Mouse (Mus musculus) lung, postnatal 36 days (tissue): ENCODE data around the gene Prr7.
"Not testable (repeated sequence)": the region's sequence is repeated elsewhere in the genome, so short reads cannot be mapped to it uniquely, and the experiment has no call there.

ENCODE experiments used
- DNase-seq: peaks from one replicate; pipeline ENCODE4 v3.0.0; 2022; ENCODE audit warnings: mixed read lengths

Prr7 gene

DNA sequence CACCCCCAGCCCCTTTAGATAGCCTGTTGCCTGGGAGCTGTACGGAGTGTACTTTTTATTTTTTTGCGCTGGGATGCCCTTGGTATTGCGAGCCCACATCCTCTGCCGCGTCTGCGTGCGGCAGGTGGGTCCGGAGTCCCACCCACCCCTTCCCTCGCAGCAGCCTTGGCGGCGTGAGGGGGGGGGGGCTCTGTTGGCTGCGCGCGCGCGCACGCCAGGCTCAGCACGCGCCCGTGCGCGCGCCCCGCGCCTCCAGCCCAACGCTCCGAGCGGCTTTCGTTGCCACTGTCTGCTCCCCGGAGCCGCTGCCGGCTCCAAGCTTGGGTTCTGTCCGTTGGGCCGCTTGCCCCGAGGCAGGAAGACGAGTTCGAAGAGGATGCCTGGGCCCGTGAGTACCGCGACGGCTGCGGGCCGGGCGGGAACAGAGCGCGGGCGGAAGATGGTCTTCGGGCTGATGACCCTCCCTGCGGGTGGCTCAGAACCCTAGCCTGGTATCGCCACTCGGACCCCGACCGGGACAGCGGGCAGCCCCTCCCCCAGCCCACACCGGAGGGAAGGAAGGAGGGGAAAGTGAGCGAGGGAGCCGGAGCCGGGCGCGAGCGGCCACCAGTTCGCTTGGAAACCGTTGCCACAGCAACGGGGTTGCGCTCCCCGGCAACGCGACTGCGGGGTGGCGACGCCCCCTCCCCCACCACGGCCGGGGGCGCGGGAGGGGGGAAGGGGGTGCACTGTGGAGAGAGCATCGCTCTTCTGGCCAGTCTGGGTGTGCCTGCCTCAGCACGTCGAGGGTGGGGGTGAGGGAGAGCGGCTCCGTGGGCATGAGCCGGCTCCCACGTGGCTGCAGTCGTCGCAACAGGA is at the start of gene Prr7:
Prr7 (plus strand) TSS at position 241 of the 858 bp plus-strand sequence.
- DNase-seq: peak; percentile 31

DNA sequence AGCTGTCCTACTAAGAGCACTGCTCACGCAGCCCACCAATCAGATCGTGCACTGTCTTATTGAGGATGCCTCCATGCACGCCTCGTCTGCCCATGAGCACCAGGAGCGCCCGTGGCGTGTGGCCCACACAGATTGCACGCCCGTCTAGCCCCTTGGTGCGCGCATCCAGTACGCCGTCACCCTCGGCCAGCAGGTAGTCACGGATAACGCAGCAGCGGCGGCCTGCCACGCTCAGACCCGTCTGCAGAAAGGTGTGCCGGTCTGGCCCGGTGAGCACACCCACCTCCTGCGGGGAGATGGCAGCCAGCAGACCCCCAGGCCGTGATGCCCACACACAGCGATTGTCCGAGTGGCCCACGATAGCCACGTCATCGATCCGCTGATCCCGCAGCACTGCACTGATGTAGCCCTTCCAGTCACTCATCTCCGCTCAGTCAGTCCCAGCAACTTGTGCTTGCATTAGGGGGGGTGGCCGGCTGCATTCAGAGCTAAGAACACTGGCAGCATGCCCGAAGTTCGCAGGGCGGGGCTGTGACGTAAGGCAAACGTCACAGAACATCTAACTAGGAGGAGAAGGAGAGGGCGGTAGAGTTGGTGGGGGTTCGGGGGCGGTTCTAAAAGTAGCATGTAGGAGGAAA is 49.2 kb upstream of the Prr7 start, which contains the start of gene Pfn3:
Pfn3 (minus strand) TSS at position 490 of the 638 bp plus-strand sequence.
- peak; percentile 59 for DNase-seq

DNA sequence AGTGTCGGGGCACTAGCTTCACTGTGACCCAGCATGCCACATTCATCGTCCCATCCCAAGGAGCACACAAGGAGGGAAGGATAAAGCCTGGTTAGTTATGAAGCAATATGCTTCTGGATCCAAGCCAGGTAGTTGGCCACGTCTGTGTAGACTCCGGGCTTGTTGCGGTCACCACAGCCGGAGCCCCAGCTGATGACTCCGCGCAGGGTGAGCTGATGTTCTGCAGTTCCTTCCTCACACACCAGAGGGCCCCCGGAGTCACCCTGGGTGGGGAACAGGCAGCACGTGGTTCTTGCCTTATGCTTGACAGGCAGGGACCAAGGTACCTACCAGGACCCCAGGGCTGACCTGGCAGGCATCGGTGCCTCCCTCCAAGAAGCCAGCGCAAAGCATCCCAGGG is 46.1 kb upstream of the Prr7 start:
- peak; percentile 93 for DNase-seq

DNA sequence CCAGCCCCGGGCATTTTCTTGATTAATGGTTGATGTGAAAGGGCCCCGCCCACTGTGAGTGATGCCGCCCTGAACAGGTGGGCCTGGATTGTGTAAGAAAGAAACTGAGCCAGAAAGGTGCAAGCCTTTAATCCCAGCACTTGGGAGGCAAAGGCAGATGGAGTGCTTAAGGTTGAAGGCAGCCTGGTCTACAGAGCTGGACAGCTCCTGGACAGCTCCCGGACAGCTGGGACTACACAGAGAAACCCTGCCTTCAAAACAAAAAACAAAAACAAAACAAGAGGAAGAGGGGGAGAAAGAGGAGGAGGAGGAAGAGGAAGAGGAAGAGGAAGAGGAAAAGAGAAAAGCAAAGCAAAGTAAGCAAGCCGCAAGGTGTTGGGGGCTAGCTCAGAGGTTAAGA is 44.9 kb upstream of the Prr7 start:
- no peak for DNase-seq

DNA sequence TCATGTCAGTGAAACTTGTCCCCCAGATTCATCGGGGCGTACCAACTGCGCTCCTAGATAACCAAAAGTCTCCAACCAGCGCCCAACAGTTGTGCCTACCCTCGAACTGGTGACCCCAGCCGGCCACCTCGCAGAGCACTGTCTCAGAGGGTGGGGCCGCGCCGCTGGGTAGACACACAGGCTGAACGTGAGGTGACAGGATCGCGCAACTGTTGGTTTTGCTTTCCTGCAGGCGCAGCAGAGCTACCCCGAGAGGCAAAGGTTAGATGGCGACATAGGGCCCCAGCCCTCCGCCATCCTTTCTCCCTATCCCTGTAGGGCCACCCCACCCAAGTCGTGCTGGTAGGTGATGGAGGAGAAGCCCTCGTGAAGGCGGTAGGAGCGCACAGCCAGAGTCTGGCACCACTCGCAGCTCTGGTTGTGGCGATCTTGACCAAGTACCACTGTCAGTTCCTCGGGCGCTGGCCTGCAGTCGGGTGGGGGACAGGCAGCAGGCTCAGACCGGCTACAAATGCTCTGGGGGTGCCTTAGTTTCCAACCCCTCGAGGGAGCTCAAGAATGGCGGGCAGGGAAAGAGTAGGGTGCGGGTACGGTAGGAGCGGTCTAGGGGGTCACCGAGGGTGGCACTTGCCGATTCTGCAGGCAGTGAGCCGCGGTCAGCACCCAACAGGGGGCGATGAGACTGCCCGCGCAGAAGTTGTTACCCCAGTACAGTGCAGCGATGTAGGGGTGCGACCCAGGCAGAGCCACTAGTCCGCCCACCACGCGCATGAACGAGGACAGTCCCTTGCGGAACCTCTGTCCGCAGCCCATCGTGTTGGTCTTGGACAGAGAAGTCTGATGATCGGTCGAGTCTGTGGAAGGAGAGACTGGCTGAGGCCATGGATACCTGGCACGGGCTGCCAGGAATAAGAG is 43.8 kb upstream of the Prr7 start:
- no peak for DNase-seq

DNA sequence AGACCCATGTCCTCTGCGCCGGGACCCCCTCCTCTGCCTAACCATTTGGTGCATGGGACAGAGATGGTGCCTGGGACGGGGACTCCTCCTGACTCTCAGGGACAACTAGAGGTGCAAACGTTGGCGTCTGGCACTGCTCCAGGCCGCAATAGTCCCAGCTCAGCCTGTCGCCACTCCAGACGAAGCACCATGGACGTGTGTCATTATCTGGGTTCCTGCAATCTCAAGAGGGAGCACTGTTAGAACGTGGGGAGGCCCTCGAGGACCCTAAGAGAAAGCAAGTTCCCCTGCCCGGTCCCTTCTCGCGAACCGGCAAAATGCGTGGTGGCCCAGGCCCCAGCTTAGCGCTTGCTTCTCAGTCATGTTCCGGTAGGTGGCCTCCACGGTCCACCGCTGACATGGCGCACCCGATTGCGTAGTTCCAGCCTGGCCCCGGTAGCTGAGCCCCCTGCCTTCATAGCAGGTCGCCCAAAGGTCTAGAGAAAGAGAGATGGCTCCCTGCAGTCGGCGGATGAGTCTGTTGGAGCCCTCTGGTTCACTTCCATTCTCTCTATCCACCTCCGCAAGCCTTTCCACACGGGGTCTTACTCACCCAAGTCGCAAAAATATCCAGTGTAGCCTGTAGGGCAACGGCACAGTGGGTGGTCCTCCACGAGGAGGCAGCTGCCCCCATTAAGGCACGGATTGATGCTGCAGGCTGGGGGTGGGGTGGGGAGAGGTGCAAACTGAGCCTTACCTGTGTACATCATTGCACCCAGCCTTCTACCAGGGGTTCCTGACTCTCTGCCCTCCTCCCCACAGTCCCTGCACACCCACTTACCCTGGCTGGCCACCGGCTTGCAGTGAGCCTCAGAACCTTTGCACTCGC is 42.9 kb upstream of the Prr7 start:
- DNase-seq: peak; percentile 78

DNA sequence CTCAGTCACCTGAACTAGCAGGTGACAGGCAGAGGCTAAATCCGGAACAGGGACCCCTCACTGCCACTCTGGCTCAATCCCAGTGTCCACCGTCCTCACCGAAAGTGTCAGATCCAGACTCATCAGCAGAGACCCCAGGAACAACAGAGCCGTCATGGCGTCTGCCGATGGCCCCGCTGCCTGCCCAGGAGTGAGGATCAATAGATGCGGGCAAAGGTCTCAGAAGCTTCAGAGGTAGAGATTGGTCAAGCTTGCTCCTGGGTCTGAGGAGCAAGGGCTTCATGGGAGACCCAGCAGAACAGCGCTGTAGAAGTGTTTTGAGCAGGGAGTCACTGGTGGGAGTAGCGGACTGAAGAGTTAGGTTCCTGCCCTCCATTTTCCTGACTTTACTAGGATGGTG is 37.5 kb upstream of the Prr7 start, which contains the start of gene F12:
F12 (minus strand) TSS at position 181 of the 400 bp plus-strand sequence.
- no peak for DNase-seq

DNA sequence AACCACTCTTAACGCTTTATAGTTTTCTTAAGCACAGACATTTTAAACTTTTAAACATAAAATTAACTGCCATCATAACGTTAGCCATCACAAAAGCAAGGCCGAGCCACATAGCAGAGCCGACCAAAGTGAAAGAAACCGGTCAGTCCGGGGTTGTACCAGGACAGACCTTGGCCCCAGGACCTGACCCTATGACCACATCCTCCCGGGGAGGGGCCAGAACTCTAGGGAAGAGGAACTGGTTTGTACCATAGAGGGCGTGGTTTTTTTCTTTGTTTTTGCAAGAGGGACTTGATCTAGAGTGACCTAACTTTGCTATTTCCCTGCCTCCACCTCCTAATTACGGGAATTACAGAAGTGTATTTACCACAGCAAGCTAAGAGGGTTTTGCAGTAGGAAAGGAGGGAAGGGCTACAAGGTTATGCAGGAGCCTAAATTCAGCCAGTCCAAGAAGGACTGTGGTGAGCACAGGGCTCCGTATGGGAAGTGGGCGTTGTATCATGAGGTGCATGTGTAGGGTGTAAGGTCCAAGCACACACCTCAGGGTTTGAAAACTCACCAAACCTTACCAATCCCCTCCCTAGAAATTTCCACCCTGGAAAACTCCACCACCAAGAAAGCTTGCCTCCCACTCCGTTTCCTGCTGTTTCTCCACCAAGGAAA is 34.7 kb upstream of the Prr7 start:
- DNase-seq: peak; percentile 93

DNA sequence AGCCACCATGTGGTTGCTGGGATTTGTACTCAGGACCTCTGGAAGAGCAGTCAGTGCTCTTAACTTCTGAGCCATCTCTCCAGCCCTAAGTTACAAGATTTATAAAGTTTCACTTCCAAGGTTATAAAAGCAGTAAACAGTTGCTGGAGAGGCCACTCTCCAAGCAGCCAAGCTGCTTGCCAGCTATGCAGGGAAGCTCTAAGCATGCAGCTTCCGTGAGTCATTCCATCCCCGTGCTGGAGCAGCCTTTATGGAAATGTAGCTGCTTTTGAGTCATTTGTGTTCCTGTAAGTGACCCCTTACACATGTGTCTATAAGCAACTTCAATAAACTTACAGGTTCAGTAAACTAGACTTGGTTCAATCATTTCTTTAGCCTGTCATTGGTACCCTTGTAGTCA is 33.5 kb upstream of the Prr7 start:
- no peak for DNase-seq

DNA sequence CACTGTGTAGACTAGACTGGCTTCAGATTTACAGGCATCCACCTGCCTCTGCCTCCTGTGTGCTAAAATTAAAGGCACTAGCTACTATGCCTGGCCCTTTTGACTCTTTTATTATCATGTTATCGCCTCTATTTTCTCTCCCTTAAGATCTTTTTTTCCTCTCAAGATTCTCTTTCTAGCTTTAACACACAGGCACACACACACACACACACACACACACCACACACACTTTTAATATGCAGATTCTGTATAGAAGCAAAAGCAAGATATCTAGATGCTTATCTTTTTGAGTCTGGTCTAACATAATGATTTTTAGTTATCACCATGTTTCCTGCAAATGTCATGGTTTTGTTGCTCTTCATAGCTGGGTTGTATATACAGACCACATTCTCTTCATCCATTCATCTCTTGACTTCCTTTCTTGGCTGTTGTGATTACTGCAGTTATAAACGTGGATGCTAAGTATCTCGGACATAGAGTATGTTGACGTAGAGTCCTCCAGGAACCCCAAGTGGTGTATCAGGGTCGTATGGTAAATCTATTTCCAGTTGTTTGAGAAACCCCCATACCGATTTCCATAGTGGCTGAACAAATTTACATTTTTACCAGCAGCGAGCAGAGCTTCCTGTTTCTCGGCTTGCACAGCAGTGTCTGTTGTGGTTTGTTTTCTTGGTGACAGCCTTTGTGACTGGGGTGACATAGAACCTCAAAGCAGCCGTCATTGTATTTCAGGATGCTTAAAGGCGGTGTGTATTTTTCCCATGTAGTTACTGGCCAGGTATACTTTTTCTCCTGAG is 32.0 kb upstream of the Prr7 start:
- peak; percentile 59 for DNase-seq

DNA sequence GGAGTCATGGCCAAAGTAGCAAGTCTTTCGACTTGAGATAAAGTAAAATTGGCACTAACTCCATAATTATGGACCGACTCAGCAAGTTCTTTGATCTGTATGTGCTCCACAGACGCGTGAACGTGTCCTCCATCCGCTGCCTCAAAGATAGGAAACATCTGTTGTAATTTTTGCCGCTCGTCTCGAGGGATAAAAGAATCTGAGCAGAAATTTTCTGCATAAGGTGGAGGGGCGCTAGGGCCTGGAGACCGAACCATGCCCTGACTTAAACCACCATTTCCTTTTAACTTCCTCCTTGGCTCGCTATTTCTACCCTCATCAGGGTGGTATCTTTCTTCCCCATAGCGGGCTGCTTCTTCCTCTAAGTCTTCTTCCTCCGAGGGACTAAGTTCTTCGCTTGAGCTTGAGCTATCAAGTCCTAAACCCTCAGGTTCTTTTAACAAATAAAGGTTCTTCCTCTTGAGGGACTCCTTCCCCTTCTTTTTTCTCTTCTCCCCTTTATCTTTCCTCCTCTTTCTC is 26.9 kb upstream of the Prr7 start:
- not testable (repeated sequence) for DNase-seq

DNA sequence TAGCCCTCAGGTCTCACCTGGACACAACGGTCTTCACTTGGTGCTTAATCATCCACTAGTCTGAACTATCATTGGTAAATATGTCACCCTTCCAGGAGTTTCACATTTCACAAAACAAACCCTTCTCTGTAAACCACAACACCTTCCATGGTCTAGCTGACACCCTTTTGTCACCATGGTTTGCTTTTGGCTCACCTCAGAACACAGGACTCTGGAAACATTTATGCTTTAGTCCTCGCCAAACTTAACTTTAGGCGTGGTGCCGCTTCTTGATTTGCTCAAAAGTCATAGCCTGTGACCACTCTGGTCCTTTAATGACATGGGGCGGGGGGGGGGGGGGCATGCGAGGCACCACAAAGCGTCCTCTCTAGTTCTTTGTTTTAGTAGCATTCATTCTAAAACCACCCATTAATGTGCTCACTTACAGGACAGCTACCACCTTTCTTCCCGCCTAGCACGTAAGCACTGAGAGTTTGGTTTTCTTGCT is 20.2 kb upstream of the Prr7 start:
- DNase-seq: no peak

DNA sequence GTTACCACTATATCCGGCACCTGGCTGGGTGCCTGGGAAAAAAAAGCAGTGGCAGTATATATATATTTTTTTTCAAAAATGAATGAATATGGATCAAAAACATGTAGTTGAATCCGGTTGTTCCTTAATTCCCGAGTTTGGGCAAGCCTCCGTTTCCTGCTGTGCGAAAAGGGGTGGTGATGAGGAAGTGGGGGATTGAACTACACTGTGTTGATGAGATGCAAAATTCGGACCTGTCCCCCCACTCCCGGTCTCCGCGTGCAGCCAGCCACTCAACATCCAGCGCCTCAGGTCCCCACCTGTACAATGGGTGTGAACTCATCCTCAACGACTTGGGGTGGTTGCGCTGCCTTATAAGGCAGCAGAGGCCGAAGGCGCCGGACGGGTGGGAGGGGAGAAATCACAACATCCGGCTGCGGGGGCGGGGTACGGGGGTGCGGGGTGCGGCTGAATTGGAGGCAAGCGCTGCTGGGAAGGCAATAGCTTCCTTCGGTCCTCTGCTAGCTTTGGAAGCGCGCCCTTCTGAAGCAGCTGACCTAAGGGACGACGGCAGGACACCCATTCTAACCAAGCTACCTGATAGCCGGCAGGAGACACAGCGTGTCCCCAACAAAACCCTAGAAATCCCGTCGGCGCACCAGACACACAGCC is 19.7 kb upstream of the Prr7 start:
- peak; percentile 90 for DNase-seq

DNA sequence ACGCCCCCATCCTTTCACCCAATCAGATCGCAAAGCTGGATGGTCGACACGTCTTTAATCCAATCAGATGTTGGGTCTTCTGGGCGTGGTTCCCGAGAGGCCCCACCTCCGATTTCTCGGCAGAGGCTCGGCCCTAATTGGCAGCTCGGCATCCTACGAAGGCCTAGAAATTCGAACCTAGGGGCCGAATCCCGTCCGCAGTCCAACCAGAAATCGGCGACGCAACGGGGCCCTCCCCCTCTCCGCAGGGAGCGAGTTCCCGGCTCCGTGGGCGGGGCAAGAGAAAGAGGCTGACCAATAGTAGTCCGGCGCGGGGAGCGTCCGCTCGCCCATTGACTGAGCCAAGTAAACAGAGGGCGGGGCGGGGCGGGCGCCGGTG is 19.1 kb upstream of the Prr7 start, which contains the start of gene Grk6:
Grk6 (plus strand) TSS at position 136 of the 379 bp plus-strand sequence.
- peak; percentile 100 for DNase-seq

DNA sequence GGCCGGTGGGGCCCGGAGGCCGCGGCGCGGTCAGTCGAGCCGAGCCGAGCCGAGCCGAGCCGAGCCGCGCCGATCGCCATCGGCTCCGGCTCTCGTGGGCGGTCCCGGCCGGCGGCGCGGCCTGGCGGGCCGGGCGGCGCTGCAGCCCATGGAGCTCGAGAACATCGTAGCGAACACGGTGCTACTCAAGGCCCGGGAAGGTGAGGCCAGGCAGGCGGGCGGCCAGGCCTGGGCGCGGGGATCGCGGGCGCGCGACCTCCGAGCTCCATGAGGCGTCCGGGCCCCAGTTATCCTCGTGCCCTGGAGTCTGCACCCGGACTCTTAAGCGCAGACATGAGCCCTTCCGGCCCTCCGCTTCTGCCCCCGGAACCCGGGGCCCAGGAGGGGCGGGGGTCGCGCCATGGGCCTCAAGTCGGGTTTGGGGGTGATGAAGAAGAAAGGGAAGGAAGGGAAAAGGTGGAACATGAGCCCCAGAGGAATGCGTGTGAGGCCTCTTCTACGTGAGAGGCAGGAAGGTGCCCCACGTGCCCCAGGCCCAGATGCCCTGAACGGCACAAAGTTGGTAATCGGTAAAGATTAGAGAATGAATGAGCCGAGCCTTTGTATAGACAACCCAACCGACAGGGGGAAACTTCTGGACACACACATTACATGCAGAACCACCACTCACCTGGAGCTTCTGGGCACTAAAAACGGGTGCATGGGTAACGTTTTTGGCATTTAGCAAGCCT is 18.5 kb upstream of the Prr7 start:
- DNase-seq: no peak

DNA sequence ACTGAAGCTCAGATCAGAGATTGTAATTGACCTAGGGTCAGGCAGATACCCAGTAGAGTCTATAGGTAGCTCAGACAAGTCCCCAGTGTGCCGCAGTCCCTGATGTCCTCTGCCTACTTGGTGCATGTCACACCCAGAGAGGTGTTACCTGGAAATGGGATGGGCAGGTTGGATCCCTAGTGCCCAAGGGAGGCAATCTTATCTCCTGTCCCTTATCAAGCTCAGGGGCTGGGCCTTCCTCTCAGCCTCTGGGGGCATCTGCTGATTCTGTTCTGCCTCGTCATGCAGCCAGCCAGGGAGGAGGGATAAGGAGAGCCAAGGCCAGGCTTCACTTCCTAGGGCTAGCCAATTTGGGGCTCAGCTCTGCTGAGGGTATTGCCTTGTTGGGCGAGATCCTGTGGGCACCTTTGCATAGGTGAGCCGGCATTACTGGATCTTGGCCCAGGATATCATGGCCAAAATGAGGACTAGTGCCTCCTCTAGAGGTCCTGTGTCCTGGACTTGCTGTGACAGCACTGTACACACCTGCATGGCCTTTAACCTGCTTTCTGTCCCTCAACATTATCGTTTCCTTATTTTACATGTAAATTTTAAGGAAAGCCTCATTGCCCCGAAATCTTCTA is 17.5 kb upstream of the Prr7 start:
- DNase-seq: no peak

DNA sequence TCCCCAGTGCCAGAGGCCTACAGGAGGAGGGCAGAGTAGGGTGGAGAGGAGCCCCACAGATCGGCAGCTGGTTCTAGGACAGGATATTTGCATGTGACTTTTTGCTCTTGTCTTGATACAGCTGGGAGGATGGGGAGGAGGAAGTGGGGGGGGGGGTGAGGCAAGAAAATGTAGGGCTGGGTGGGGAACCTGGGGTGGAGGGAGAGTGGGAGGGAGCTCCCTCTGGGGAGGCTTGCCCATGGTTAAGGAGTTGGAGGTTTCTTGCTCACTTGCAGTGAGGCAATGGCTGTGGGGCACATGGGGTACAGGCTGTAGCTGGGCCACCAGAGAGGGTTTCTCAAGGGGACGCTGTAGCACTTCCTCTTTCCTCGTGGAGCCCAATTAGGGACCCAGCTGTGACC is 16.5 kb upstream of the Prr7 start:
- peak; percentile 70 for DNase-seq

DNA sequence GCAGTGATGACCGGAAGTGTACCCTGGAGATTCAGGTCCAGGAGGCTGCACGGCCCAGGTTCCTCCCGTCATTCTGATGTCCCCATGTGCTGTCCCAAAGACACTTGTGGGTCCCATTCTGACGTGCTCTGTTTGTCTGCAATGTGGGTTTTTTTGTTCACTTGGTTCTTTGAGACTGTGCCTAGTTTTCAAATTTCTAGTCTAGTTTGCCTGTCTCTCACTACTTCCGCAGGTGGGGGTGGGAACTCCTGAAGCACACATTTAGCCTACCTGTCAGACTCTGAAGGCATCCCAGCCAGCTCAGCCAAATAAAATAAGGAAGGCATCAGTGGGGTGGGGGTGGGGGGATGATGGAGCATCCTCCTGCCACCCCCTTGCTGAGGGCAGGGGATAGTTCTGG is 15.9 kb upstream of the Prr7 start:
- DNase-seq: no peak
